In genomic region chr7:67401379-67401778, GRCm38 (mm10) we compare ENCODE assay signal across 30 mouse cellular contexts. TPM values are rescaled to one million over a fixed set of nuclear protein-coding genes. Genes with fewer than 3 reads are reported as not detected.
DNase-seq lines count a peak whose midpoint lies in the region; ATAC-seq lines count a peak whose summit lies in the region.
"Had no signal": no experiment of that assay in that cellular context is flagged by ENCODE, and none has a peak within 500 bp of the region (broad histone marks: within the 10 kb centered on the region; RNA-seq: fewer than 3 reads in every experiment).

No protein-coding gene starts in this region.

- no peak overlapping the region for H3K4me2 ChIP-seq in forebrain, embryonic 15.5 days (replicated peaks)
- H3K4me2 ChIP-seq in forebrain, embryonic 11.5 days (ENCODE audit: low read depth, low read length, severe bottlenecking) = no peak overlapping the region
- H3K4me2 ChIP-seq in midbrain, embryonic 11.5 days = no peak overlapping the region
- H3K4me2 ChIP-seq in midbrain, embryonic 13.5 days (replicated peaks) = no peak overlapping the region
- H3K4me2 ChIP-seq: embryonic facial prominence, embryonic 15.5 days; heart, embryonic 15.5 days; limb, embryonic 15.5 days; liver, embryonic 13.5 days; midbrain, embryonic 15.5 days; neural tube, embryonic 15.5 days had no signal

- no peak for ATAC-seq in forebrain, embryonic 15.5 days (replicated peaks)
- no peak for ATAC-seq in forebrain, embryonic 11.5 days (replicated peaks; ENCODE audit: low FRiP score)
- ATAC-seq in midbrain, embryonic 11.5 days (ENCODE audit: low FRiP score) = no peak
- no peak for ATAC-seq in midbrain, embryonic 13.5 days
- ATAC-seq: forebrain, embryonic 16.5 days; hindbrain, embryonic 16.5 days; midbrain, embryonic 15.5 days had no signal

- 47% methylated on average over 5 of the region's 5 CpGs for WGBS in forebrain, embryonic 15.5 days
- WGBS in forebrain, embryonic 11.5 days = 77% methylated on average over 5 of the region's 5 CpGs
- WGBS in midbrain, embryonic 11.5 days = 70% methylated on average over 5 of the region's 5 CpGs
- WGBS in midbrain, embryonic 13.5 days = 61% methylated on average over 5 of the region's 5 CpGs

- H3K9me3 ChIP-seq in forebrain, embryonic 15.5 days = no peaks in the 10 kb centered on the region
- no peaks in the 10 kb centered on the region for H3K9me3 ChIP-seq in forebrain, embryonic 11.5 days (ENCODE audit: control insufficient read depth, low read length)
- H3K9me3 ChIP-seq in midbrain, embryonic 11.5 days (ENCODE audit: control insufficient read depth, low read length) = no peaks in the 10 kb centered on the region
- H3K9me3 ChIP-seq in midbrain, embryonic 13.5 days = no peaks in the 10 kb centered on the region
- H3K9me3 ChIP-seq: embryonic facial prominence, embryonic 10.5 days; embryonic facial prominence, embryonic 15.5 days; heart, embryonic 15.5 days; limb, embryonic 10.5 days; limb, embryonic 15.5 days; liver, embryonic 13.5 days; midbrain, embryonic 15.5 days; neural tube, embryonic 15.5 days had no signal

- H3K4me1 ChIP-seq in forebrain, embryonic 15.5 days = peaks cover 2% of the 10 kb centered on the region; the same call in 1 of the 2 replicates
- no peaks in the 10 kb centered on the region for H3K4me1 ChIP-seq in forebrain, embryonic 11.5 days (replicated peaks; ENCODE audit: control insufficient read depth, insufficient read depth, low read length)
- no peaks in the 10 kb centered on the region for H3K4me1 ChIP-seq in midbrain, embryonic 11.5 days (ENCODE audit: control insufficient read depth, insufficient read depth, low read length)
- no peaks in the 10 kb centered on the region for H3K4me1 ChIP-seq in midbrain, embryonic 13.5 days (replicated peaks)
- H3K4me1 ChIP-seq: embryonic facial prominence, embryonic 15.5 days; limb, embryonic 10.5 days; limb, embryonic 15.5 days; liver, embryonic 13.5 days; midbrain, embryonic 15.5 days; neural tube, embryonic 15.5 days had no signal

- H3K27me3 ChIP-seq in forebrain, embryonic 15.5 days = no peaks in the 10 kb centered on the region
- no peaks in the 10 kb centered on the region for H3K27me3 ChIP-seq in forebrain, embryonic 11.5 days (ENCODE audit: control insufficient read depth, insufficient read depth, low read length)
- no peaks in the 10 kb centered on the region for H3K27me3 ChIP-seq in midbrain, embryonic 11.5 days (ENCODE audit: control insufficient read depth, insufficient read depth, low read length)
- no peaks in the 10 kb centered on the region for H3K27me3 ChIP-seq in midbrain, embryonic 13.5 days
- H3K27me3 ChIP-seq: embryonic facial prominence, embryonic 15.5 days; heart, embryonic 15.5 days; limb, embryonic 15.5 days; liver, embryonic 13.5 days; midbrain, embryonic 15.5 days; neural tube, embryonic 15.5 days had no signal

- no peak overlapping the region for H3K9ac ChIP-seq in forebrain, embryonic 15.5 days (replicated peaks)
- H3K9ac ChIP-seq in forebrain, embryonic 11.5 days (ENCODE audit: low read length) = no peak overlapping the region
- H3K9ac ChIP-seq in midbrain, embryonic 11.5 days (ENCODE audit: low read length) = no peak overlapping the region
- H3K9ac ChIP-seq in midbrain, embryonic 13.5 days (replicated peaks) = no peak overlapping the region
- H3K9ac ChIP-seq: embryonic facial prominence, embryonic 15.5 days; heart, embryonic 15.5 days; limb, embryonic 15.5 days; liver, embryonic 13.5 days; midbrain, embryonic 15.5 days; neural tube, embryonic 15.5 days had no signal

- H3K4me3 ChIP-seq in forebrain, embryonic 15.5 days = no peak overlapping the region
- no peak overlapping the region for H3K4me3 ChIP-seq in forebrain, embryonic 11.5 days (ENCODE audit: low read depth, low read length)
- H3K4me3 ChIP-seq in midbrain, embryonic 11.5 days (ENCODE audit: low read depth, low read length) = no peak overlapping the region
- H3K4me3 ChIP-seq in midbrain, embryonic 13.5 days (replicated peaks) = no peak overlapping the region
- H3K4me3 ChIP-seq: embryonic facial prominence, embryonic 10.5 days; embryonic facial prominence, embryonic 15.5 days; heart, embryonic 15.5 days; limb, embryonic 10.5 days; limb, embryonic 15.5 days; liver, embryonic 13.5 days; midbrain, embryonic 15.5 days; neural tube, embryonic 15.5 days had no signal

- peak overlapping the region; percentile 23; the same call in 1 of the 2 replicates for H3K27ac ChIP-seq in forebrain, embryonic 15.5 days (replicated peaks)
- H3K27ac ChIP-seq in forebrain, embryonic 11.5 days (ENCODE audit: low read depth, low read length) = no peak overlapping the region
- no peak overlapping the region for H3K27ac ChIP-seq in midbrain, embryonic 11.5 days (ENCODE audit: low read depth, low read length)
- H3K27ac ChIP-seq in midbrain, embryonic 13.5 days = no peak overlapping the region
- H3K27ac ChIP-seq: embryonic facial prominence, embryonic 10.5 days; embryonic facial prominence, embryonic 15.5 days; heart, embryonic 15.5 days; limb, embryonic 10.5 days; limb, embryonic 15.5 days; liver, embryonic 13.5 days; macrophage; midbrain, embryonic 15.5 days; neural tube, embryonic 15.5 days; stomach, postnatal 0 days had no signal

- DNase-seq in forebrain, embryonic 11.5 days (ENCODE audit: low spot score) = no peak
- peak; percentile 23 for DNase-seq in kidney, postnatal 10 days
- no peak for DNase-seq in kidney, adult 18-20 months
- DNase-seq in midbrain, embryonic 11.5 days (ENCODE audit: low spot score, missing footprints) = peak; percentile 72
- no peak for DNase-seq in right cerebral cortex, postnatal 36 days (ENCODE audit: low spot score in 2 of 2)
- DNase-seq: adrenal gland, postnatal 10 days; B cell, adult 2 months; cerebellum, adult 11 months; cerebellum, adult 9-10 months; cerebellum, postnatal 36 days; gastrocnemius, postnatal 10 days; liver, embryonic 13.5 days; lung, adult 18-20 months; right cerebral cortex, postnatal 25 days; spleen, adult 18-20 months; thymus, adult 18-20 months; thymus, postnatal 36 days had no signal

- H3K36me3 ChIP-seq in forebrain, embryonic 15.5 days = no peaks in the 10 kb centered on the region
- no peaks in the 10 kb centered on the region for H3K36me3 ChIP-seq in forebrain, embryonic 11.5 days (ENCODE audit: control insufficient read depth, insufficient read depth, low read length)
- no peaks in the 10 kb centered on the region for H3K36me3 ChIP-seq in midbrain, embryonic 11.5 days (ENCODE audit: control insufficient read depth, insufficient read depth, low read length)
- no peaks in the 10 kb centered on the region for H3K36me3 ChIP-seq in midbrain, embryonic 13.5 days
- H3K36me3 ChIP-seq: embryonic facial prominence, embryonic 10.5 days; embryonic facial prominence, embryonic 15.5 days; heart, embryonic 15.5 days; limb, embryonic 10.5 days; limb, embryonic 15.5 days; liver, embryonic 13.5 days; midbrain, embryonic 15.5 days; neural tube, embryonic 15.5 days had no signal

RNA-seq across cellular contexts. Expression of gene Mef2a, which starts 28.7 kb away (rescaled TPM):
- 37.6 TPM in 2 replicates for polyA plus RNA-seq in forebrain, embryonic 15.5 days (2015; fragmentation: Nextera tagmentation; extraction: Ambion mirVana)
- 23.6 and 25.9 TPM in 2 replicates for polyA plus RNA-seq in forebrain, embryonic 11.5 days (2014; fragmentation: Nextera tagmentation; extraction: Ambion mirVana)
- polyA plus RNA-seq in midbrain, embryonic 11.5 days (2014; fragmentation: Nextera tagmentation; extraction: Ambion mirVana) = 24.1 and 28.9 TPM in 2 replicates
- 30.2 and 34.0 TPM in 2 replicates for polyA plus RNA-seq in midbrain, embryonic 13.5 days (2015; fragmentation: Nextera tagmentation; extraction: Ambion mirVana)

Comparison
In these comparisons a context has a peak if more than half of its experiments do, and no peak if none do; other contexts are left out.
1. DNase-seq: peak in kidney, postnatal 10 days (single experiment) and midbrain, embryonic 11.5 days (single experiment); none in forebrain, embryonic 11.5 days (single experiment), kidney, adult 18-20 months (single experiment) and right cerebral cortex, postnatal 36 days (0 of 2).